20 mouse cellular contexts compared by ENCODE assay signal in the genomic region with DNA sequence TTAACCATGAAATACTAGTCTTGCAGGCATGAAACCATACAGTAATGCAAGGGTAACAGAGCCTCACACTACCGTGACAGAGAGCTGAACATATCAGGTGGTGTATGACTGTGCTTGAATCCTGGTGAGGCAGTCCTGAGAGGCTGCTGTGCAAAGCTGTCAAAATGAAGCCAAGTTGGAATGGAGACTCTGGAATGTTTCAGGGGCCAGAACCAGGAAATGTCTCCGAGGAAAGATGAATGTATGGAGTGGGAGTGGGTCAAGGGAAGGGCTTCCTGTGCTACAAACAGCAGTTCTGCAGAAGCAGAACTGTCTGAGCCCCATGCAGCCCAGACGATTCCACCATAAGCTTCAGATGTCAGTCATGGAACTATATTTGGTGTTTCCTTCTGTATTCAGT.
DNase-seq lines count a peak whose midpoint lies in the region; ATAC-seq and TF ChIP-seq lines count a peak whose summit lies in the region.
"Had no signal": no experiment of that assay in that cellular context is flagged by ENCODE, and none has a peak within 500 bp of the region (broad histone marks: within the 10 kb centered on the region; RNA-seq: fewer than 3 reads in every experiment).

No protein-coding gene starts in this region.

- no peak overlapping the region for H3K4me3 ChIP-seq in intestine, embryonic 14.5 days (ENCODE audit: low read depth, low read length)
- H3K4me3 ChIP-seq in intestine, embryonic 16.5 days (ENCODE audit: low read length) = no peak overlapping the region
- no peak overlapping the region for H3K4me3 ChIP-seq in stomach, embryonic 14.5 days (ENCODE audit: low read depth, low read length)
- H3K4me3 ChIP-seq in stomach, postnatal 0 days (ENCODE audit: low read depth, low read length) = no peak overlapping the region
- no peak overlapping the region for H3K4me3 ChIP-seq in forebrain, embryonic 11.5 days (ENCODE audit: low read depth, low read length)
- H3K4me3 ChIP-seq: forebrain, embryonic 12.5 days; heart, adult 2 months; limb, embryonic 13.5 days; midbrain, embryonic 13.5 days had no signal

- no peaks in the 10 kb centered on the region for H3K27me3 ChIP-seq in intestine, embryonic 14.5 days (replicated peaks; ENCODE audit: control insufficient read depth, insufficient read depth, low read length)
- no peaks in the 10 kb centered on the region for H3K27me3 ChIP-seq in intestine, embryonic 16.5 days (replicated peaks; ENCODE audit: control insufficient read depth, insufficient read depth, low read length)
- H3K27me3 ChIP-seq in stomach, embryonic 14.5 days (ENCODE audit: control insufficient read depth, insufficient read depth, low read length) = no peaks in the 10 kb centered on the region
- H3K27me3 ChIP-seq in stomach, postnatal 0 days (ENCODE audit: control insufficient read depth, insufficient read depth, low read length) = no peaks in the 10 kb centered on the region
- H3K27me3 ChIP-seq in forebrain, embryonic 11.5 days (ENCODE audit: control insufficient read depth, insufficient read depth, low read length) = no peaks in the 10 kb centered on the region
- H3K27me3 ChIP-seq: forebrain, embryonic 12.5 days; limb, embryonic 13.5 days; midbrain, embryonic 13.5 days had no signal

- H3K27ac ChIP-seq in intestine, embryonic 14.5 days (ENCODE audit: low read depth) = peak overlapping the region; percentile 59
- no peak overlapping the region for H3K27ac ChIP-seq in intestine, embryonic 16.5 days (ENCODE audit: low read length)
- H3K27ac ChIP-seq in stomach, embryonic 14.5 days (ENCODE audit: low read length) = peak overlapping the region; percentile 28; the same call in 1 of the 2 replicates
- H3K27ac ChIP-seq in stomach, postnatal 0 days (replicated peaks) = no peak overlapping the region
- H3K27ac ChIP-seq in forebrain, embryonic 11.5 days (ENCODE audit: low read depth, low read length) = no peak overlapping the region
- H3K27ac ChIP-seq: forebrain, embryonic 12.5 days; heart, adult 2 months; limb, embryonic 13.5 days; liver, embryonic 14.5 days; midbrain, embryonic 13.5 days had no signal

- TF ChIP-seq CTCF in stomach, postnatal 0 days (IDR thresholded peaks at IDR 0.05; ENCODE audit: low read depth) = no peak

- H3K4me2 ChIP-seq in intestine, embryonic 14.5 days (ENCODE audit: low read length) = no peak overlapping the region
- H3K4me2 ChIP-seq in intestine, embryonic 16.5 days (ENCODE audit: low read depth, low read length) = no peak overlapping the region
- no peak overlapping the region for H3K4me2 ChIP-seq in stomach, embryonic 14.5 days (replicated peaks; ENCODE audit: low read depth, low read length)
- no peak overlapping the region for H3K4me2 ChIP-seq in stomach, postnatal 0 days (replicated peaks; ENCODE audit: low read depth)
- H3K4me2 ChIP-seq in forebrain, embryonic 11.5 days (ENCODE audit: low read depth, low read length, severe bottlenecking) = no peak overlapping the region
- H3K4me2 ChIP-seq: forebrain, embryonic 12.5 days; limb, embryonic 13.5 days; midbrain, embryonic 13.5 days had no signal

- H3K4me1 ChIP-seq in intestine, embryonic 14.5 days (replicated peaks; ENCODE audit: control insufficient read depth, insufficient read depth, low read length) = peaks cover 4% of the 10 kb centered on the region; the same call in 1 of the 2 replicates
- no peaks in the 10 kb centered on the region for H3K4me1 ChIP-seq in intestine, embryonic 16.5 days (ENCODE audit: control insufficient read depth, insufficient read depth, low read length)
- H3K4me1 ChIP-seq in stomach, embryonic 14.5 days (ENCODE audit: control insufficient read depth, insufficient read depth, low read length) = no peaks in the 10 kb centered on the region
- H3K4me1 ChIP-seq in stomach, postnatal 0 days (replicated peaks; ENCODE audit: control insufficient read depth, insufficient read depth) = no peaks in the 10 kb centered on the region
- no peaks in the 10 kb centered on the region for H3K4me1 ChIP-seq in forebrain, embryonic 11.5 days (replicated peaks; ENCODE audit: control insufficient read depth, insufficient read depth, low read length)
- H3K4me1 ChIP-seq: forebrain, embryonic 12.5 days; limb, embryonic 13.5 days; midbrain, embryonic 13.5 days had no signal

- peak; percentile 60; the same call in 1 of the 2 replicates for ATAC-seq in intestine, embryonic 14.5 days (replicated peaks; ENCODE audit: low FRiP score, low TSS enrichment, low read depth)
- no peak for ATAC-seq in intestine, embryonic 16.5 days
- ATAC-seq in stomach, embryonic 14.5 days (ENCODE audit: insufficient number of reproducible peaks, insufficient read depth, low FRiP score, low read depth) = 0 out of 2 replicates have a peak, but pooled peaks have one; percentile 42
- no peak for ATAC-seq in stomach, postnatal 0 days (ENCODE audit: low FRiP score, low TSS enrichment)
- ATAC-seq in forebrain, embryonic 11.5 days (replicated peaks; ENCODE audit: low FRiP score) = no peak
- ATAC-seq: hindbrain, embryonic 16.5 days; midbrain, embryonic 13.5 days had no signal

- WGBS in intestine, embryonic 14.5 days = 27% methylated on average over 3 of the region's 3 CpGs
- 40% methylated on average over 3 of the region's 3 CpGs for WGBS in intestine, embryonic 16.5 days
- 29% methylated on average over 3 of the region's 3 CpGs for WGBS in stomach, embryonic 14.5 days
- WGBS in stomach, postnatal 0 days = 20% methylated on average over 3 of the region's 3 CpGs
- 80% methylated on average over 3 of the region's 3 CpGs for WGBS in forebrain, embryonic 11.5 days

- no peak overlapping the region for H3K9ac ChIP-seq in intestine, embryonic 14.5 days (ENCODE audit: low read length)
- no peak overlapping the region for H3K9ac ChIP-seq in intestine, embryonic 16.5 days (ENCODE audit: low read depth, low read length)
- H3K9ac ChIP-seq in stomach, embryonic 14.5 days (replicated peaks; ENCODE audit: low read depth, low read length) = no peak overlapping the region
- no peak overlapping the region for H3K9ac ChIP-seq in stomach, postnatal 0 days (ENCODE audit: low read length)
- H3K9ac ChIP-seq in forebrain, embryonic 11.5 days (ENCODE audit: low read length) = no peak overlapping the region
- H3K9ac ChIP-seq: forebrain, embryonic 12.5 days; limb, embryonic 13.5 days; liver, embryonic 14.5 days; midbrain, embryonic 13.5 days had no signal

- DNase-seq in intestine, embryonic 14.5 days (ENCODE audit: low spot score) = no peak
- DNase-seq in kidney, postnatal 10 days = peak; percentile 4
- no peak for DNase-seq in kidney, adult 8-10 months
- no peak for DNase-seq in stomach, postnatal 0 days (ENCODE audit: low spot score)
- peak; percentile 31 for DNase-seq in yolk sac, embryonic 10.5 days (ENCODE audit: low spot score)
- DNase-seq in forebrain, embryonic 11.5 days (ENCODE audit: low spot score) = no peak
- DNase-seq: adrenal gland, postnatal 14 days; cerebellum, adult 2 months; cerebellum, postnatal 25 days; gastrocnemius, postnatal 36 days; heart, adult 2 months; kidney, postnatal 14 days; lung, postnatal 14 days had no signal

- no peak for TF ChIP-seq EP300 in stomach, postnatal 0 days (optimal IDR thresholded peaks at IDR 0.05)

- H3K36me3 ChIP-seq in intestine, embryonic 14.5 days (ENCODE audit: control insufficient read depth, insufficient read depth, low read length) = no peaks in the 10 kb centered on the region
- H3K36me3 ChIP-seq in intestine, embryonic 16.5 days (ENCODE audit: control insufficient read depth, insufficient read depth, low read length) = no peaks in the 10 kb centered on the region
- H3K36me3 ChIP-seq in stomach, embryonic 14.5 days (ENCODE audit: control insufficient read depth, insufficient read depth, low read length) = no peaks in the 10 kb centered on the region
- H3K36me3 ChIP-seq in stomach, postnatal 0 days (ENCODE audit: control insufficient read depth, insufficient read depth, low read length) = no peaks in the 10 kb centered on the region
- H3K36me3 ChIP-seq in forebrain, embryonic 11.5 days (ENCODE audit: control insufficient read depth, insufficient read depth, low read length) = no peaks in the 10 kb centered on the region
- H3K36me3 ChIP-seq: forebrain, embryonic 12.5 days; limb, embryonic 13.5 days; midbrain, embryonic 13.5 days had no signal

- no peaks in the 10 kb centered on the region for H3K9me3 ChIP-seq in intestine, embryonic 14.5 days (ENCODE audit: control insufficient read depth, low read length)
- no peaks in the 10 kb centered on the region for H3K9me3 ChIP-seq in intestine, embryonic 16.5 days (ENCODE audit: control insufficient read depth, low read length)
- H3K9me3 ChIP-seq in stomach, embryonic 14.5 days (ENCODE audit: control insufficient read depth, low read depth, low read length) = no peaks in the 10 kb centered on the region
- no peaks in the 10 kb centered on the region for H3K9me3 ChIP-seq in stomach, postnatal 0 days (ENCODE audit: control insufficient read depth, low read length)
- no peaks in the 10 kb centered on the region for H3K9me3 ChIP-seq in forebrain, embryonic 11.5 days (ENCODE audit: control insufficient read depth, low read length)
- H3K9me3 ChIP-seq: forebrain, embryonic 12.5 days; limb, embryonic 13.5 days; midbrain, embryonic 13.5 days had no signal

Comparison
In these comparisons a context has a peak if more than half of its experiments do, and no peak if none do; other contexts are left out.
1. ATAC-seq: peak in intestine, embryonic 14.5 days (single experiment) and stomach, embryonic 14.5 days (single experiment); none in intestine, embryonic 16.5 days (single experiment), stomach, postnatal 0 days (single experiment) and forebrain, embryonic 11.5 days (single experiment).
2. DNase-seq: peak in kidney, postnatal 10 days (single experiment) and yolk sac, embryonic 10.5 days (single experiment); none in intestine, embryonic 14.5 days (single experiment), kidney, adult 8-10 months (0 of 2), stomach, postnatal 0 days (single experiment) and forebrain, embryonic 11.5 days (single experiment).
3. H3K27ac ChIP-seq: peak in intestine, embryonic 14.5 days (single experiment) and stomach, embryonic 14.5 days (single experiment); none in intestine, embryonic 16.5 days (single experiment), stomach, postnatal 0 days (single experiment) and forebrain, embryonic 11.5 days (single experiment).